In genomic region chr17:36110641-36111509, GRCm38 (mm10) we compare ENCODE assay signal across 10 mouse cellular contexts. TPM values are rescaled to one million over a fixed set of nuclear protein-coding genes. Genes with fewer than 3 reads are reported as not detected.
DNase-seq lines count a peak whose midpoint lies in the region; ATAC-seq and TF ChIP-seq lines count a peak whose summit lies in the region.
"Not testable (repeated sequence)": the region's sequence is repeated elsewhere in the genome, so short reads cannot be mapped to it uniquely, and the experiment has no call there.
"Had no signal": no experiment of that assay in that cellular context is flagged by ENCODE, and none has a peak within 500 bp of the region (broad histone marks: within the 10 kb centered on the region; RNA-seq: fewer than 3 reads in every experiment).

No protein-coding gene starts in this region.

- H3K36me3 ChIP-seq in G1E (replicated peaks); hindbrain, embryonic 15.5 days; lung, embryonic 16.5 days (ENCODE audit: control insufficient read depth, insufficient read depth, low read length); stomach, postnatal 0 days (ENCODE audit: control insufficient read depth, insufficient read depth, low read length): not testable (repeated sequence)

- peak overlapping the region; percentile 19; the same call in 1 of the 2 replicates for H3K9ac ChIP-seq in hindbrain, embryonic 15.5 days
- H3K9ac ChIP-seq in lung, embryonic 16.5 days (ENCODE audit: low read length): peak overlapping the region; percentile 54
- not testable (repeated sequence) for H3K9ac ChIP-seq in stomach, postnatal 0 days (ENCODE audit: low read length)

- H3K27ac ChIP-seq in hindbrain, embryonic 15.5 days (replicated peaks); lung, embryonic 16.5 days (ENCODE audit: low read length); stomach, postnatal 0 days (replicated peaks): not testable (repeated sequence)

- H3K27me3 ChIP-seq in G1E (ENCODE audit: insufficient read depth, low read length); stomach, postnatal 0 days (ENCODE audit: control insufficient read depth, insufficient read depth, low read length): not testable (repeated sequence)
- peaks cover 15% of the 10 kb centered on the region for H3K27me3 ChIP-seq in hindbrain, embryonic 15.5 days
- peaks cover 12% of the 10 kb centered on the region; the same call in 1 of the 2 replicates for H3K27me3 ChIP-seq in lung, embryonic 16.5 days (ENCODE audit: control insufficient read depth, insufficient read depth, low read depth, low read length)

- H3K9me3 ChIP-seq in G1E (replicated peaks); hindbrain, embryonic 15.5 days; lung, embryonic 16.5 days (ENCODE audit: control insufficient read depth, low read length); stomach, postnatal 0 days (ENCODE audit: control insufficient read depth, low read length): not testable (repeated sequence)

- peak; percentile 61; the same call in 1 of the 2 replicates for ATAC-seq in G1E (ENCODE audit: extremely low read depth, insufficient number of reproducible peaks, low FRiP score, poor library complexity, severe bottlenecking)
- peak; percentile 84 for ATAC-seq in frontal cortex, adult (ENCODE audit: low TSS enrichment)
- ATAC-seq in hindbrain, embryonic 15.5 days (ENCODE audit: low FRiP score, low read depth): peak; percentile 76
- peak; percentile 78 for ATAC-seq in lung, embryonic 16.5 days (ENCODE audit: low read depth)
- ATAC-seq in stomach, postnatal 0 days (ENCODE audit: low FRiP score, low TSS enrichment): peak; percentile 66

- TF ChIP-seq EP300 in stomach, postnatal 0 days (optimal IDR thresholded peaks at IDR 0.05): not testable (repeated sequence)

- H3K4me2 ChIP-seq in hindbrain, embryonic 15.5 days: peak overlapping the region; percentile 95
- H3K4me2 ChIP-seq in lung, embryonic 16.5 days (ENCODE audit: low read depth, low read length): peak overlapping the region; percentile 73
- H3K4me2 ChIP-seq in stomach, postnatal 0 days (replicated peaks; ENCODE audit: low read depth): peak overlapping the region; percentile 68

- not testable (repeated sequence) for DNase-seq in G1E (ENCODE audit: low spot score)
- DNase-seq in embryo, embryonic 10.5 days (ENCODE audit: low spot score): peak; percentile 21
- DNase-seq in layer of hippocampus, postnatal 10 days (ENCODE audit: low spot score in 2 of 2): peak; percentile 17 to 22
- peak; percentile 52 for DNase-seq in neural tube, embryonic 10.5 days (ENCODE audit: extremely low spot score, low spot score)
- peak; percentile 22 for DNase-seq in stomach, postnatal 0 days (ENCODE audit: low spot score)

- TF ChIP-seq CTCF in G1E (IDR thresholded peaks at IDR 0.05; ENCODE audit: low read depth, low read length): not testable (repeated sequence)
- TF ChIP-seq CTCF in stomach, postnatal 0 days (IDR thresholded peaks at IDR 0.05; ENCODE audit: low read depth): peak; percentile 53

- not testable (repeated sequence) for H3K4me1 ChIP-seq in G1E (ENCODE audit: insufficient read depth, low read depth, low read length); lung, embryonic 16.5 days (replicated peaks; ENCODE audit: control insufficient read depth, insufficient read depth, low read length); stomach, postnatal 0 days (replicated peaks; ENCODE audit: control insufficient read depth, insufficient read depth)
- H3K4me1 ChIP-seq in hindbrain, embryonic 15.5 days (replicated peaks): peaks cover 12% of the 10 kb centered on the region

- not testable (repeated sequence) for H3K4me3 ChIP-seq in G1E (ENCODE audit: low read depth, low read length)
- peak overlapping the region; percentile 46 for H3K4me3 ChIP-seq in hindbrain, embryonic 15.5 days
- peak overlapping the region; percentile 44 for H3K4me3 ChIP-seq in lung, embryonic 16.5 days (ENCODE audit: low read length)
- peak overlapping the region; percentile 40 for H3K4me3 ChIP-seq in stomach, postnatal 0 days (ENCODE audit: low read depth, low read length)

- WGBS in hindbrain, embryonic 15.5 days: 2% methylated on average over 57 of the region's 57 CpGs
- WGBS in lung, embryonic 16.5 days: 1% methylated on average over 57 of the region's 57 CpGs
- WGBS in stomach, postnatal 0 days: 1% methylated on average over 55 of the region's 57 CpGs

RNA-seq across cellular contexts. Expression of gene Gm19684, which starts 10.6 kb away (rescaled TPM):
- total RNA-seq in G1E (2014; fragmentation: Nextera tagmentation) (not detected in 2 replicates), G1E (2017) (0.11 TPM in 1 of 2 replicates, not detected in the other)
- 0.03 TPM in 1 of 2 replicates, not detected in the other for polyA plus RNA-seq in G1E (2012)
- not detected in 2 replicates for polyA plus RNA-seq in hindbrain, embryonic 15.5 days (2015; fragmentation: Nextera tagmentation; extraction: Ambion mirVana)
- not detected for total RNA-seq in layer of hippocampus, postnatal 10 days (2021)
- not detected in 2 replicates for polyA plus RNA-seq in lung, embryonic 16.5 days (2015; fragmentation: Nextera tagmentation; extraction: Ambion mirVana)
- not detected in 2 replicates for polyA plus RNA-seq in stomach, postnatal 0 days (2015; fragmentation: Nextera tagmentation; extraction: Ambion mirVana)
- total RNA-seq: gastrocnemius, postnatal 36 days had no signal

RNA-seq across cellular contexts. Expression of gene Gm7030, which starts 18.4 kb away (rescaled TPM):
- total RNA-seq in G1E (2014; fragmentation: Nextera tagmentation) (not detected in 2 replicates), G1E (2017) (0.16 TPM in 1 of 2 replicates, not detected in the other)
- not detected in 2 replicates for polyA plus RNA-seq in G1E (2012)
- not detected in 2 replicates for polyA plus RNA-seq in hindbrain, embryonic 15.5 days (2015; fragmentation: Nextera tagmentation; extraction: Ambion mirVana)
- not detected for total RNA-seq in layer of hippocampus, postnatal 10 days (2021)
- polyA plus RNA-seq in lung, embryonic 16.5 days (2015; fragmentation: Nextera tagmentation; extraction: Ambion mirVana): not detected in 2 replicates
- not detected in 2 replicates for polyA plus RNA-seq in stomach, postnatal 0 days (2015; fragmentation: Nextera tagmentation; extraction: Ambion mirVana)
- total RNA-seq: gastrocnemius, postnatal 36 days; layer of hippocampus, postnatal 36 days had no signal

RNA-seq across cellular contexts. Expression of gene Gm11127, which starts 52.7 kb away (rescaled TPM):
- total RNA-seq in G1E (2014; fragmentation: Nextera tagmentation): not detected in 2 replicates
- total RNA-seq in G1E (2017): not detected in 2 replicates
- not detected in 2 replicates for polyA plus RNA-seq in G1E (2012)
- polyA plus RNA-seq in hindbrain, embryonic 15.5 days (2015; fragmentation: Nextera tagmentation; extraction: Ambion mirVana): not detected in 2 replicates
- under 1 TPM; 0.30 to 0.65 TPM for total RNA-seq in layer of hippocampus, postnatal 10 days (2021)
- not detected in 2 replicates for polyA plus RNA-seq in lung, embryonic 16.5 days (2015; fragmentation: Nextera tagmentation; extraction: Ambion mirVana)
- 0.08 and 0.10 TPM in 2 replicates for polyA plus RNA-seq in stomach, postnatal 0 days (2015; fragmentation: Nextera tagmentation; extraction: Ambion mirVana)

RNA-seq across cellular contexts. Expression of gene Gm8909, which starts 57.5 kb away (rescaled TPM):
- not detected in 2 replicates for total RNA-seq in G1E (2014; fragmentation: Nextera tagmentation)
- total RNA-seq in G1E (2017): not detected in 2 replicates
- not detected in 2 replicates for polyA plus RNA-seq in G1E (2012)
- not detected in 2 replicates for polyA plus RNA-seq in hindbrain, embryonic 15.5 days (2015; fragmentation: Nextera tagmentation; extraction: Ambion mirVana)
- total RNA-seq in layer of hippocampus, postnatal 10 days (2021): not detected
- 24.5 and 27.5 TPM in 2 replicates for polyA plus RNA-seq in lung, embryonic 16.5 days (2015; fragmentation: Nextera tagmentation; extraction: Ambion mirVana)
- 0.16 and 0.22 TPM in 2 replicates for polyA plus RNA-seq in stomach, postnatal 0 days (2015; fragmentation: Nextera tagmentation; extraction: Ambion mirVana)
- total RNA-seq: gastrocnemius, postnatal 36 days; layer of hippocampus, postnatal 36 days had no signal
